Mouse (Mus musculus): Measurements from ENCODE around the gene Vwce. TPM values are rescaled to one million over a fixed set of nuclear protein-coding genes. Genes with fewer than 3 reads are reported as not detected.

Vwce gene
- 2.5 and 4.1 TPM in 2 replicates for polyA plus RNA-seq (2012; ENCODE audit: low replicate concordance)

GRCm38 (mm10) chr19:10634106-10634871 lies at the start of gene Vwce:
Gene Vwce (plus strand): TSS chr19:10634213.

GRCm38 (mm10) chr19:10605293-10605900 lies 28.6 kb upstream of the Vwce start, which contains the start of the genes Ddb1 and Tkfc:
Gene Ddb1 (plus strand): TSS chr19:10605327.
Gene Tkfc (minus strand): TSS chr19:10605654.

GRCm38 (mm10) chr19:10677915-10678771 lies 44.1 kb downstream of the Vwce start, which contains the start of gene Pga5:
Gene Pga5 (minus strand): TSS chr19:10678071.

GRCm38 (mm10) chr19:10688537-10689352 lies 54.7 kb downstream of the Vwce start, which contains the start of gene Vps37c:
Gene Vps37c (plus strand): TSS chr19:10688735.

Other genes with a start within 250 kb of the Vwce start
- 0.06 and 0.10 TPM in 2 replicates for gene Syt7, start 245.1 kb upstream of the Vwce start, polyA plus RNA-seq (2012; ENCODE audit: low replicate concordance)
- not detected in 2 replicates for gene Lrrc10b, start 176.7 kb upstream of the Vwce start, polyA plus RNA-seq (2012; ENCODE audit: low replicate concordance)
- 1.6 and 2.4 TPM in 2 replicates for gene Ppp1r32, start 151.3 kb upstream of the Vwce start, polyA plus RNA-seq (2012; ENCODE audit: low replicate concordance)
- gene Cpsf7, start 108.9 kb upstream of the Vwce start, polyA plus RNA-seq (2012; ENCODE audit: low replicate concordance) = 19.7 and 89.8 TPM in 2 replicates
- gene Sdhaf2, start 108.1 kb upstream of the Vwce start, polyA plus RNA-seq (2012; ENCODE audit: low replicate concordance) = 2.7 and 8.7 TPM in 2 replicates
- 1.7 and 3.3 TPM in 2 replicates for gene Tmem216, start 78.0 kb upstream of the Vwce start, polyA plus RNA-seq (2012; ENCODE audit: low replicate concordance)
- 7.5 and 31.2 TPM in 2 replicates for gene Cyb561a3, start 57.0 kb upstream of the Vwce start, polyA plus RNA-seq (2012; ENCODE audit: low replicate concordance)
- 3.3 and 5.8 TPM in 2 replicates for gene Tmem138, start 56.9 kb upstream of the Vwce start, polyA plus RNA-seq (2012; ENCODE audit: low replicate concordance)
- gene Ddb1, start 28.9 kb upstream of the Vwce start, polyA plus RNA-seq (2012; ENCODE audit: low replicate concordance) = 11.8 and 24.1 TPM in 2 replicates
- 1.1 and 2.8 TPM in 2 replicates for gene Tkfc, start 28.6 kb upstream of the Vwce start, polyA plus RNA-seq (2012; ENCODE audit: low replicate concordance)
- not detected in 2 replicates for gene Pga5, start 43.9 kb downstream of the Vwce start, polyA plus RNA-seq (2012; ENCODE audit: low replicate concordance)
- gene Vps37c, start 54.5 kb downstream of the Vwce start, polyA plus RNA-seq (2012; ENCODE audit: low replicate concordance) = 48.0 and 70.3 TPM in 2 replicates
- gene Cd5, start 104.8 kb downstream of the Vwce start, polyA plus RNA-seq (2012; ENCODE audit: low replicate concordance) = 10.7 and 14.3 TPM in 2 replicates
- gene Cd6, start 195.8 kb downstream of the Vwce start, polyA plus RNA-seq (2012; ENCODE audit: low replicate concordance) = 2.9 and 8.2 TPM in 2 replicates
- gene Slc15a3, start 205.5 kb downstream of the Vwce start, polyA plus RNA-seq (2012; ENCODE audit: low replicate concordance) = 19.9 and 26.4 TPM in 2 replicates
- gene Tmem132a, start 235.7 kb downstream of the Vwce start, polyA plus RNA-seq (2012; ENCODE audit: low replicate concordance) = 1.3 and 1.8 TPM in 2 replicates
- 33.2 and 56.1 TPM in 2 replicates for gene Tmem109, start 247.8 kb downstream of the Vwce start, polyA plus RNA-seq (2012; ENCODE audit: low replicate concordance)